Mouse (Mus musculus) ES-E14 (cell line): ENCODE measurements around the gene Serp1. TPM values are rescaled to one million over a fixed set of nuclear protein-coding genes. Genes with fewer than 3 reads are reported as not detected.

ENCODE experiments used
- DNase-seq: peaks from one replicate; pipeline ENCODE4 v3.0.0-alpha.2; 2013; ENCODE audit warnings: low read depth, low spot score
- H3K27ac ChIP-seq: 2 replicates; pipeline ENCODE4 v1.5.1; 2012; ENCODE audit warnings: low read depth, mild to moderate bottlenecking, low read length, moderate library complexity, mixed read lengths; ENCODE audit not compliant: poor library complexity, insufficient read depth, severe bottlenecking
- H3K36me3 ChIP-seq: 2 replicates; pipeline ENCODE4 v1.6.1; 2012; ENCODE audit warnings: mild to moderate bottlenecking, low read length, moderate library complexity, mixed read lengths; ENCODE audit not compliant: control insufficient read depth, poor library complexity, insufficient read depth, severe bottlenecking
- H3K4me1 ChIP-seq, 2 experiments: fragments of 150-350 bp in 1 of 2; sonication (generic) in 1 of 2; 2 replicates each; pipeline ENCODE4 v1.6.1; 2012; ENCODE audit warnings: low read length in 2 of 2, mild to moderate bottlenecking in 1 of 2, mixed read lengths in 1 of 2; ENCODE audit not compliant: control insufficient read depth in 2 of 2, insufficient read depth in 2 of 2, poor library complexity in 1 of 2
- H3K4me3 ChIP-seq, 2 experiments: fragments of 150-350 bp in 1 of 2; sonication (generic) in 1 of 2; 2 replicates each; pipeline ENCODE4 v1.5.1; 2012; ENCODE audit warnings: low read length in 2 of 2, low read depth in 1 of 2, mild to moderate bottlenecking in 1 of 2, mixed read lengths in 1 of 2; ENCODE audit not compliant: insufficient read depth in 1 of 2, poor library complexity in 1 of 2, severe bottlenecking in 1 of 2
- H3K9ac ChIP-seq: 2 replicates; pipeline ENCODE4 v1.6.1; 2012; ENCODE audit warnings: low read depth, mild to moderate bottlenecking, low read length, mixed read lengths; ENCODE audit not compliant: poor library complexity, insufficient read depth, severe bottlenecking
- H3K9me3 ChIP-seq: fragments of 150-350 bp; sonication (generic); 2 replicates; pipeline ENCODE4 v1.6.1; 2012; ENCODE audit warnings: low read depth, mild to moderate bottlenecking, low read length; ENCODE audit not compliant: control insufficient read depth, insufficient read depth
- CHD2 ChIP-seq: IDR thresholded peaks from 2 replicates; pipeline ENCODE4 v1.6.1; 2014; ENCODE audit warnings: mild to moderate bottlenecking, low read depth, low read length, inconsistent platforms
- HCFC1 ChIP-seq: IDR thresholded peaks from 2 replicates; pipeline ENCODE4 v1.6.1; 2012; ENCODE audit warnings: low read length, inconsistent platforms, borderline replicate concordance; ENCODE audit not compliant: insufficient read depth
- MAFK ChIP-seq: IDR thresholded peaks from 2 replicates; pipeline ENCODE4 v1.6.1; 2014; ENCODE audit warnings: mild to moderate bottlenecking, low read depth, low read length, inconsistent platforms; ENCODE audit not compliant: insufficient read depth
- ZC3H11A ChIP-seq: IDR thresholded peaks from 2 replicates; pipeline ENCODE4 v1.6.1; 2012; ENCODE audit warnings: low read depth, mild to moderate bottlenecking, inconsistent platforms, low read length, borderline replicate concordance
- ZNF384 ChIP-seq: IDR thresholded peaks from 2 replicates; pipeline ENCODE4 v1.6.1; 2012; ENCODE audit warnings: low read depth, low read length, inconsistent platforms
- in situ Hi-C, 2 experiments: fragments of 600-800 bp; cut with MboI; formaldehyde crosslinking; loops; one replicate each; pipeline ENCODE4 v1.15.1; 2025; ENCODE audit warnings: low sequenced_read_pairs in 2 of 2, inconsistent platforms in 1 of 2; ENCODE audit not compliant: unreplicated experiment in 2 of 2
- total RNA-seq: library from RNA; depleted of rRNA; stranded (reverse); fragments of 300-350 nt; gene quantifications from 2 replicates; pipeline ENCODE4 v1.2.3, GENCODE M21; 2012

Gene Serp1
- total RNA-seq, 1 experiment, result 41.8 TPM

- no peaks in the 10 kb centered on the region for H3K9me3 ChIP-seq
- no peak overlapping the region for H3K9ac ChIP-seq
- TF ChIP-seq ZNF384, result no peak
- TF ChIP-seq MAFK, result no peak
- no peak for TF ChIP-seq HCFC1
- TF ChIP-seq ZC3H11A, result no peak
- H3K4me3 ChIP-seq, result no peak overlapping the region
- no peak for DNase-seq
- in situ Hi-C loops, result no loop called here
- H3K4me1 ChIP-seq, result no peaks in the 10 kb centered on the region; a peak in 1 of 4 replicates
- peaks cover 6% of the 10 kb centered on the region for H3K36me3 ChIP-seq
- H3K27ac ChIP-seq, result no peak overlapping the region
Observed at GRCm38 (mm10) chr3:58517800-58518199, 7.9 kb downstream of the Serp1 start.

GRCm38 (mm10) chr3:58517258-58517657 is 8.4 kb downstream of the Serp1 start:
- H3K36me3 ChIP-seq, result peaks cover 4% of the 10 kb centered on the region
- TF ChIP-seq HCFC1 (no peak), CHD2 (no peak), ZNF384 (no peak)
- H3K4me1 ChIP-seq, result no peaks in the 10 kb centered on the region; a peak in 1 of 4 replicates
- no peak overlapping the region for H3K9ac ChIP-seq
- in situ Hi-C loops, result no loop called here
- no peak overlapping the region for H3K4me3 ChIP-seq
- no peak for DNase-seq
- H3K9me3 ChIP-seq, result no peaks in the 10 kb centered on the region
- H3K27ac ChIP-seq, result no peak overlapping the region

GRCm38 (mm10) chr3:58516602-58516976 is 9.1 kb downstream of the Serp1 start:
- no peaks in the 10 kb centered on the region for H3K9me3 ChIP-seq
- H3K4me3 ChIP-seq, result no peak overlapping the region
- H3K27ac ChIP-seq, result no peak overlapping the region
- in situ Hi-C loops, result no loop called here
- H3K36me3 ChIP-seq, result peaks cover 3% of the 10 kb centered on the region
- TF ChIP-seq MAFK (no peak), ZC3H11A (no peak), HCFC1 (no peak), ZNF384 (no peak), CHD2 (no peak)
- DNase-seq, result no peak
- H3K9ac ChIP-seq, result no peak overlapping the region
- no peaks in the 10 kb centered on the region; a peak in 1 of 4 replicates for H3K4me1 ChIP-seq

GRCm38 (mm10) chr3:58515947-58516601 is 9.6 kb downstream of the Serp1 start:
- in situ Hi-C loops, result no loop called here

More at GRCm38 (mm10) chr3:58515947-58516601, 9.6 kb downstream of the Serp1 start:
- TF ChIP-seq MAFK (no peak), HCFC1 (no peak), CHD2 (no peak), ZC3H11A (no peak), ZNF384 (no peak)
- DNase-seq, result no peak
- Histone ChIP-seq H3K9ac (no peak overlapping the region), H3K36me3 (no peaks in the 10 kb centered on the region), H3K4me3 (no peak overlapping the region), H3K27ac (no peak overlapping the region), H3K4me1 (peaks cover 0 to 3% of the 10 kb centered on the region in 2 experiments; a peak in 2 of 4 replicates), H3K9me3 (no peaks in the 10 kb centered on the region)
